Mouse (Mus musculus) brain, embryonic 14.5 days (tissue): Measurements from ENCODE around the gene Nap1l1. TPM values are rescaled to one million over a fixed set of nuclear protein-coding genes. Genes with fewer than 3 reads are reported as not detected.
A peak's percentile ranks its signal among the peaks of the same experiment; 100 is the strongest.

Source experiments
- DNase-seq: peaks from one replicate; pipeline ENCODE4 v3.0.0-alpha.2; 2011; ENCODE audit warnings: low read depth
- CTCF ChIP-seq: fragments of 200-500 bp; IDR thresholded peaks from 2 replicates; pipeline ENCODE4 v1.5.1; 2012; ENCODE audit warnings: inconsistent platforms, mild to moderate bottlenecking, moderate library complexity, borderline replicate concordance; ENCODE audit not compliant: insufficient read depth, insufficient read length; ENCODE audit errors: extremely low read depth
- POLR2A ChIP-seq: fragments of 200-500 bp; IDR thresholded peaks from 2 replicates; pipeline ENCODE4 v1.6.1; 2012; ENCODE audit warnings: mild to moderate bottlenecking, inconsistent platforms, borderline replicate concordance; ENCODE audit not compliant: poor library complexity, insufficient read depth, insufficient read length, severe bottlenecking; ENCODE audit errors: extremely low read depth
- polyA plus RNA-seq: library from polyadenylated mRNA; depleted of rRNA; stranded (reverse); fragments of >200 nt; gene quantifications from 2 replicates; pipeline ENCODE4 v1.2.3, GENCODE M21; 2012

The Nap1l1 gene
- polyA plus RNA-seq, 1 experiment = 274 TPM

DNA sequence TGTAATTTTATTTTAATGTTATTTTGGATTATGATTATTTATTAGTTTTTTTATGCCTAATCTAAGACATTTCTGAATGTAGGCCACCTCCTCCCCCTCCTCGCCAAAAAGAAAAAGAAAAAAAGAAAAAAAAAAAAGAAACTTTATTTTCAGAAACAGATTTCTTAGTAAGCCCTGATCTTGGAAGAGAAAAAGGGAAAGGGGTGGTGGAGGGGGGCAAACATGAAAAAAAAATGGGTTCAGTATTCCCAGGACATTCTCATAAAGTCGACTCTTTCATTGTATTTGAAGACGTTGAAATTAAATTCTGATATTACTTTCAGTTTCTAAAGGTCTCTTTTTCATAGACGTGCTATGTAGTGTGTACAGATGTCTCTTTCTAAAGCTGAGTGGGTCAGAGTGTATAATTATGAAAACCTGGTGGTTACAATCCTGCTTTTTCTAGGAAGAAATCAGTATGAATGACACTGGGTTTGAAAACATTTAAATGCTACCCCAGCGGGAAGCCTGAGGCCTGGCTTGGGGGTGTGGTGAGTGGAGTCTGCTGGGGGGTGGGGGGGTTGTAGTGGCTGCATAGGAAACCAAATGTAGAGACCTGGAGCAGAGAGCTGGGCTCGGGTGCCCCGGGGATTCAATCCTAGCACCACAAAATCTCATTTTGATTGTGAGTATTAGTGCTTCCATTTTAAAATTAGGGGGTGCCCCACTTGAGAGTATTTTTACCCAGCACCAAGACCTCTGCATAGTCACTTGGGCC lies 35.5 kb downstream of the Nap1l1 start:
- no peak for DNase-seq
- no peak for TF ChIP-seq CTCF
- no peak for TF ChIP-seq POLR2A

DNA sequence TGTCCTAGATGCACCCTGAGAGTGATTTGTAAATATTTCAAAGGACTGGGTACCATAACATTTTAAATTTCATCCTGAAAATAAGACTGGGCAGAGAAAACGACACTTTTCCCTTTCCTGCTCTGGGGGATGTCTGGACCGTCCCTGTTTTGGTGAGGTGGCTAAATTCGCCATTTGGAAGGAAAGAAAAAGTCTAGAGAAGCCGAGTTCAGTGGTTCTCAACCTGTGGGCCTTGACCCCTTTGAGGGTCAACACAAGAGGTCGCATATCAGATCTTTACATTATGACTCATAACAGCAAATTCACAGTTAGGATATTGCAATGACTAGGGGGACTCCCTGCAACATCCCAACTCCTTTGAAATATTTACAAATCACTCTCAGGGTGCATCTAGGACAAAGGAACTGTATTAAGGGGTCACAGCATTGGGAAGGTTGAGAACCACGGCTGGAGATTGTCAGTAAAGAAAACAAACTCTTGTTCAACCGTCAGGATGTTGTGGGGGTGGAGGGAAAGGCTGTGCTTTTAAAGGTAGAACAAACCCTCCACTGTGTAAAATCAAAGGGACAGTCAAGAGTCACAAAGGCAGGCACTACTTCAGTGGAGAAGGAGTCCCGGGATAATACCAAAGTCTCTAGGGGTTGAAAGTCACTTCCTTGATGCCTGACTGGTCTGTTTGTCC lies 36.2 kb downstream of the Nap1l1 start:
- no peak for DNase-seq
- TF ChIP-seq CTCF (no peak), POLR2A (no peak)

DNA sequence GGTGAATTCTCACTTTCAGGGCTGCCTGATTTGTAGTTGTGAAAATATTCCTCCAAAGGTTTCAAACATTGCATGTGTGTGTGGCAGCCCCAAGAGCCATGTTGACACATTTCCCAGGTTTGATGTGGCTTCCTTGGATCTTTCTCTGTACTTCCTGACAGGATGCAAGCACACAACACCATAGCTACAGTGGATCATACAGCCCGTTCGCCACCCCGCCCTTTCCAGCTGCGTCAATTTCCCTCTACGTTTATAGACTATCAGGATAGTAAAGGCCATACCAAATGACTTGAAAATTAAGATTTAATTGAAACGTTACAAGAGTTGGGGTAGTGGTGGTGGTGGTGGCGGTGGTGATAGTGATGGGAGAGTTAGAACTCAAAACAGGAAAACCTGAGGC lies 37.0 kb downstream of the Nap1l1 start:
- TF ChIP-seq POLR2A (no peak), CTCF (no peak)
- DNase-seq = no peak

DNA sequence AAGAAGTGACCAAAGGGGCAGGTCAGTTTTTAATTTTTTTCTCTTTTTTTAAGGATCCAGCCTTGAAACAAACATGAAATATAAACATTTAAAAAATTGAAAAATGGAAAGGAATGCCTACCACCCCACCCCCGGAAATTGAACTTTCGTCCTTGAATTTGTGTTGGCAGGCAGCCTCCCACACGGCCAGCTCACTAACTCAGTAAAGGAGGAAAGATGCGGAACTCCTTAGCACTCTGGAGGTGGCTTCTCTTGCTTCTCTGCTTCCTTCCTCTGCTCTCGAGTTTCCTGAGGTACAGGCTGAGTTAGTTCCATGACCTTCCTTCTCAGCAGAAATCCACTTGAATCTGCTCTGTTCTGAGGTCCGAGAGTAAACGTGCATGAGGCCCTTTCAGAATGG lies 37.8 kb downstream of the Nap1l1 start:
- no peak for DNase-seq
- TF ChIP-seq CTCF (no peak), POLR2A (no peak)

DNA sequence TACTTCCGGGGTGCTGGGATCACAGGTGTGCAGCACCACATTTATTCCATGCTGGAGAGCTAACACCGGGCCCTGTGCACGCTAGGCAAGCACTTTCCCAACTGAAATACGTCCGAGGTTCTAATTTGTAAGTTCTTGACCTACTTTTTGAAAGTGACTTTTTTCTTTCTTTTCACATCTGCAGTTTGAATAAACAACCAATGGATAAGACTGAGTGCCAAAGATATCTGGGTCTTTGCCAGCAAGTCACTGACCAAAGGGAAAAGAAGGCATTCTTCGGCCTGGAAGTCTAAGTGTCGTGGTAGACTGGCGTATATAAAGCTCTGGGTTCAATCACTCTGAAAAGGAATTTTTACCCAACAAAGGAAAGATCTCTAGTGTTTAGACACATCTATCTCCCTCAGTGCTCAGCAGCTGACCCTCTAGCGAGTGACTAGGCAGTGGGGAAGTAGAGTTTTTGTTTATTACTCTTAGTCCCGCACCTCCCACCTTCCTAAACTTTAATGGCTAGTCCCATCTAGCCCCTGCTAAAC lies 39.1 kb downstream of the Nap1l1 start:
- DNase-seq = no peak
- no peak for TF ChIP-seq CTCF
- TF ChIP-seq POLR2A = no peak

DNA sequence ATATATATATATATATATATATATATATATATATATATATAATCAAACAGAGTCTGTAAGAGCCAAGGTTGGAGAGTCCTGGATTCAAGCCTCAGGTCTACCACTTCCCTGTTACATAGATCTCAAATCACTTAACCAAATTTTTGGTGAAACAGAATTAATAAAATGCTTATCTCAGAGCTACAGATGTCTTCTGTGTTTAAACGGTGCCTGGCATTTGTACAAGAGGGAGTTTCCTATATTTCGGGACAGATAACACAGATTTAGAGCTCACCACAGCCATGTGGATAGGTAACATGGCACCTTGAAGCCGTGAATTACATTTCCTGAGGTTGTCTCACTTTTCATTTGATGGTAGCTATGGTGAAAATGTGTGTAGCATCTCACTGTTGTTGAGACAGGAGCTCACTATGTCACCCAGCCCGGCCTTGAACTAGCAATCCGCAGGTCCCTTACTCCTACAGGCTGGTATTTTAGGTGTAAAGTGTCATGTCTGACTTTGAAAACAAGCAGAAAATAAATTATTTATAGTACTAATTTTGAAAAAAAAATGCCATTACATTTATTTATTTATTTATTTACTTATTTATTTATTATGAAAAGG lies 41.4 kb downstream of the Nap1l1 start:
- DNase-seq = no peak
- TF ChIP-seq POLR2A = no peak
- no peak for TF ChIP-seq CTCF

DNA sequence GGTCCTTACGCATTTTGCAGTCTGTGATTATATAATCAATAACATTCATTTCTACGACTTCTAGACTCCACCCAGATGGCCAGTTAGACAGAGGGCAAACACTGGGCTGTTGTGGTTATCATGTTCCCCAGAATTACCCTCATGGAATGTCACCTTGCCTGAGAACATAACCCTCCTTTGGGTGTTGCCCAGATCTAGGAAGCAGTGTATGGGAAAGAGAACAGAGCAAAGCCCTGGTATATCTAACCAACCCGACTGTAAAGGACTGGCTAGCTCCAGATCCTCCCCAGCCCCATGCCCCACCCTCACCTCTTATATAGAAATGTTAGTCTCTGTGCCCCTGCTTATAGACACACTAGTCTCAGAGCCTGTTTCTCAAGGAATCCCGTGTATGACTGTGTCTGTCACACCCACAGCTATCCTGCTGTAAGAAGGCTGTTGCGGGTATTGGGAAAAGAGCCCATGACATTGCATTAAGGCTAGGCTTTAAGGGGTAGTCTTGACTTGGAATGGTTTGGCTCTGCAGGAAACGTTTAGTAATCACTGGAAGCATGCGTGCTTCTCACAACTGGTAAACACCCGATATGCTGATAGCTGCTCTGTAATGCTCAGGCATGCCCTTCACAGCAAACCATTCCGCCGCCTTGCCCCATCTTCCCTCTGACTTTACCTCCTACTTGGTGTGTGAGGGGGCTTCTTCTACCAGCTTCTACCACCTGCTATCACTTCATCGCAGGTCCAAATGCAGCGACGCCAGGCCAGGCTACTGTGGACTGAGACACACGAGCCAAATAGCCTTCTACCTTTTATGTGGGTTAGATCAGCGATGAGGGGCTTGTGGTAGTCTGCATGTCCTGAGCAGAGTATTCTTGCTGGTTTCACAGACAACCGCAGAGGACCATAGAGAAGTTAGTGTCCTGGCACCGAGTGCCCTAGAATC lies 42.3 kb downstream of the Nap1l1 start:
- no peak for TF ChIP-seq POLR2A
- TF ChIP-seq CTCF = no peak
- DNase-seq = no peak

DNA sequence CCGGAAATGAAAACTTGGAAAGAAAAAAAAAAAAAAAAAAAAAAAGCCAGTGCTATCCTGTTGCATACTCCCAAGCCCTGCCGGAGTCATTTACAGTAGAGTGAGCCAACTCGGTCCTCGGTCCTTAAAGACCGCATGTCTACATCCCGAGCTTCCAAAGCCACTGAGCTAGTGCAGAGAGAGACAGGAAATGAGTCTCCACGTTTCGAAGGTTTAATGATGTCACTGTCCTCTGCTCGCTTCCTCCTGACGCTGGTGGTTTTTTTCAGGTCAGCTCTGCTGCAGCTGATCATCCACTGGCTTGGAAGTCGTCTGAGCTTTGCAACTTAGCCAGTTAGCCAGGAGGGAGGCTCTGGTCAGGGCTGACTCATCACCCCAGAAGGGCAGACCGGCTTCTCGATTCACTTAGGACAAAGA lies 43.2 kb downstream of the Nap1l1 start:
- no peak for TF ChIP-seq CTCF
- TF ChIP-seq POLR2A = no peak
- DNase-seq = no peak

DNA sequence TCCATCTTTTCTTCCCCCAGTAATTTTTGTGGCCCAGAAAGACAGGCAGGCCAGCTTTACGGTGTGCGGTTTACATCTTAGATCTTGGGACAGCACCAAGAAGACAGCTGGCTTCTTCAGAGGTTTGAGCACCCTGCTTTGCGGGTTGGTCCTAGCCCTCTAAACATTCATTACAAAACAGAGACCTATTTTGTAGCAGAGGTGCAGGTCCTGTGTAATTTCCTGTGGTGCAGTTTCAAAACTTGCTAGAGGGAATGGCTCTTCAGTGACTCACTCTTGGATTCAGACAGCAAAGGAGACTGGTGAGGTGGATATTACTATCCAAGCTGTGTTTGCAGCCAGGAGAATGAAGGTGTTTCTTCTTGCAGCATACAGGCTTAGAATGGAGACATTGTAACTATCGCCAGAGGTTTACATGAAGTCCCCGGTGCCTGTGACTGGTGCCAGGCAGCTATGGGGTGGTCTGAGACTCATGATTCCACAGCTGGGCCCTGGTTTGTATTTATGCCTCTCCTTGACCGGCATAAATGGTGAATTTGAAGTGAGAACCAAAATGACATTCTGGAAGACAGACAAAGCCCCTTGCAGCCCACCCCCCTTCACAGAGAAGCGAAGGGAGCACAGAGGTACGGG lies 43.9 kb downstream of the Nap1l1 start:
- no peak for TF ChIP-seq POLR2A
- TF ChIP-seq CTCF = no peak
- no peak for DNase-seq

DNA sequence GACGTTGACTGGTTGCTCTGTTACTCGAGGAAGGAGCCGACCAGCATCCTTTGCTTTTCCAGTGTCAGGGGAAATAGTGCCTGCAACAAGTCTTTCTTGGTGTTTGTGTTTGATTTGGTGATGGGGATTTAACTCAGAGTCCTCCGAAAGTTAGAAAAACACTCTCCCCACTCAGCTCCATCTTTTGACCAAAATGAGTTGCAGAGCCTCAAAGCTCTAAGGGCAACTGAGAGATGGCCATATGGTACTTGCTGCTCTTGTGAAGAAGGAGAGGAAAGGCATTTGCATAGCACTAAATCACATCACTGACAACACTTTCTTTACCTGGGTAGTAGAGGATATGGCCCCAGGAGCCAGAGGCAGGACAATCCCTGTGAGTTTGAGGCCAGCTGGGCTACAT lies 45.3 kb downstream of the Nap1l1 start:
- TF ChIP-seq CTCF (no peak), POLR2A (no peak)
- DNase-seq = no peak

DNA sequence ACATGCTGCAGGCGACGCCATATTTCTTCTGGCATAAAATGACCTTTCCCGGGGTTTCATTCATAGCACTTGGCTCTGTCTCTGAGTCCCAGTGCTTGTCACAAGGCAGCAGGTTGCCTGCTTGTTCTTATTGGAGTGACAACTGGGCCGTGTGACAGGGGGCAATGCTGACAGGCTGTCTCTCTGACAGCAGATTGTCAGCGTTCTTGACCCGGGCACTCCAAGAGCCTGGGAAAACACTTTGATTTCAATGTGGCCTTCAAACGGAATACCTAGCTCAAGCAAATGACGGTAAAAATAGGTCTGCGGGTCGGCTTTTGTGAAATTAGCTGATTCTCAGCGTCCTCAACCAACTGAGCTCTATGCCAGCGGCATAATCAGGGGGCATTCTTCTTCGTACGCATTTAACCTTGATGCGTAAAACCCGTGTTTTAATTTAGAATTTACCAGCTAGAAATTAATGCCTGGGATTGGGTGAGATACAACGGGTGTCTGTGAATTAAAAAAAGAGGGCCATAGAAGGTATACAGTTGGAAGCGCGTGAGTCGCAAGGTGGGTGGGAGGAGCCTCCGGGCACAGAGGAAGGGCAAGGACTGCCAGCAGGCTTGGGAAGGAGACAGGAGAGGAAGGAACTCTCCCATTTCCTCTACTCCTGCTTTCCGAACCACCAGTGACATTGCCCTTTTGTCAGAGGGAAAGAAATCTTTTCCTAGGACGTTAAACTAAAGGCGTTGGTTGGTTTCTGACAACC lies 46.8 kb downstream of the Nap1l1 start:
- TF ChIP-seq CTCF (no peak), POLR2A (no peak)
- peak; percentile 77 for DNase-seq
